In the genomic region with DNA sequence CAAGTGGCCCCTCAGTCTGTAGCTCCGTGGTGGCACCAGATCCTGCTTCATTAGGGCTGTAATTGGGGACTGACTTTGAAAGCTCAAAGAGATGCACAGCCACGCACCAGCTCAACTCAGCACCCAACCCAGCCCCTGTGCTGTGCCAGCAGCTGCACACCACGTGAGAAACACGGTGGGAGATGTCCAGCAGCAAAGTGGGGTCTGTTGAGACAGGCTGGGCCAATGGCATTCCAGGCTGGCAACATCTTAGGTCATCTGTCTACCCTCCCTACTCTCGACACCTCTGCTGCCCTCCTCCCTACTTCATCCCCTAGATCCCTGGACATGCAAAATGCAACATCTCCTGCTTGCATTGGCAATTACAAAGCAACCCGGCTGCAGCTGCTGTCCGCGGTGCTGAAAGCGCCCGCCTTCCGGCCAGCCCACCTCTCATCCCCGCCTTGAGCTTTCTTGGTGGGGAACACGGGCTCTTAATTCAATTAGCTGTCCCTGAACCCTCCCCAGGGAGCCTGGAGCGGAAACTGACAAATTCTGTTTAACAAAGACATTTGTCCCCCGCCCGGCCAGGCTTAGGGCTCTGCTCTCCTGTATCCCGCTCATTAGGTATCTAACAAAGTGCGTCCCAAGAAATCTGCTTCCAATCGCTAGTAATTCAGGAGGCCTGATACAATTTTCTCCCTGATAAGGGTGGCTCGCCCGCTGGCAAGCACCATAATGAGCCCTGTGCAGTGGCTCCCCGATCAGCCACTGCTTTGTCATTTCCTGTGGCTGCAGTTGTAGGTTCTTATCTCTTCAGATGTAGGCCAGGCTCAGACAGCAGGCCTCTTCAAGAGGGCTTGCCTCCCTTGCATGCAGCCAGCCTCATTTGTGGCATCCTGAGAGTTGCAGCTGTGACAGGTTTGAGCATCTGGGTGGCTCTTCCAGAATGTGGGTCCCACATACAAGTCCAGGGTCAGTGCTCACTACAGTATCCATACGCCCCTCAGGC, we compare ENCODE assay signal across 9 mouse cellular contexts. TPM values are rescaled to one million over a fixed set of nuclear protein-coding genes. Genes with fewer than 3 reads are reported as not detected.
DNase-seq lines count a peak whose midpoint lies in the region; ATAC-seq and TF ChIP-seq lines count a peak whose summit lies in the region.
"Had no signal": no experiment of that assay in that cellular context is flagged by ENCODE, and none has a peak within 500 bp of the region (broad histone marks: within the 10 kb centered on the region; RNA-seq: fewer than 3 reads in every experiment).

No protein-coding gene starts in this region.

- H3K36me3 ChIP-seq in lung, embryonic 14.5 days (ENCODE audit: insufficient read depth) = no peaks in the 10 kb centered on the region
- H3K36me3 ChIP-seq in forebrain, embryonic 15.5 days = no peaks in the 10 kb centered on the region
- no peaks in the 10 kb centered on the region for H3K36me3 ChIP-seq in limb, embryonic 11.5 days (ENCODE audit: control insufficient read depth, insufficient read depth, low read length)
- H3K36me3 ChIP-seq in neural tube, embryonic 13.5 days = no peaks in the 10 kb centered on the region
- H3K36me3 ChIP-seq: limb, embryonic 12.5 days had no signal

- no peak overlapping the region for H3K4me3 ChIP-seq in lung, embryonic 14.5 days (ENCODE audit: low read depth, low read length)
- no peak overlapping the region for H3K4me3 ChIP-seq in forebrain, embryonic 15.5 days
- no peak overlapping the region for H3K4me3 ChIP-seq in limb, embryonic 11.5 days (ENCODE audit: low read depth, low read length)
- H3K4me3 ChIP-seq in neural tube, embryonic 13.5 days = no peak overlapping the region
- H3K4me3 ChIP-seq: limb, embryonic 12.5 days had no signal

- no peak overlapping the region for H3K27ac ChIP-seq in lung, embryonic 14.5 days (ENCODE audit: low read depth)
- H3K27ac ChIP-seq in forebrain, embryonic 15.5 days (replicated peaks) = peak overlapping the region; percentile 74
- no peak overlapping the region for H3K27ac ChIP-seq in limb, embryonic 11.5 days (replicated peaks; ENCODE audit: low read depth, low read length)
- peak overlapping the region; percentile 67 for H3K27ac ChIP-seq in neural tube, embryonic 13.5 days (replicated peaks)
- H3K27ac ChIP-seq: limb, embryonic 12.5 days had no signal

- no peak for TF ChIP-seq CTCF in lung, embryonic 14.5 days (IDR thresholded peaks at IDR 0.05; ENCODE audit: low read depth)

- no peaks in the 10 kb centered on the region for H3K9me3 ChIP-seq in lung, embryonic 14.5 days (ENCODE audit: low read depth, low read length)
- H3K9me3 ChIP-seq in forebrain, embryonic 15.5 days = no peaks in the 10 kb centered on the region
- no peaks in the 10 kb centered on the region for H3K9me3 ChIP-seq in limb, embryonic 11.5 days (ENCODE audit: control insufficient read depth, low read length)
- H3K9me3 ChIP-seq in neural tube, embryonic 13.5 days = no peaks in the 10 kb centered on the region
- H3K9me3 ChIP-seq: limb, embryonic 12.5 days had no signal

- no peak overlapping the region for H3K9ac ChIP-seq in lung, embryonic 14.5 days
- no peak overlapping the region for H3K9ac ChIP-seq in forebrain, embryonic 15.5 days (replicated peaks)
- H3K9ac ChIP-seq in limb, embryonic 11.5 days (ENCODE audit: low read length) = no peak overlapping the region
- peak overlapping the region; percentile 38 for H3K9ac ChIP-seq in neural tube, embryonic 13.5 days
- H3K9ac ChIP-seq: limb, embryonic 12.5 days had no signal

- 9% methylated on average over 23 of the region's 23 CpGs for WGBS in lung, embryonic 14.5 days
- WGBS in forebrain, embryonic 15.5 days = 8% methylated on average over 23 of the region's 23 CpGs
- 8% methylated on average over 23 of the region's 23 CpGs for WGBS in limb, embryonic 11.5 days
- WGBS in neural tube, embryonic 13.5 days = 10% methylated on average over 23 of the region's 23 CpGs

- ATAC-seq in lung, embryonic 14.5 days (ENCODE audit: insufficient read depth) = no peak
- peak; percentile 47 for ATAC-seq in forebrain, embryonic 15.5 days (replicated peaks)
- no peak for ATAC-seq in limb, embryonic 11.5 days (ENCODE audit: insufficient number of reproducible peaks, low FRiP score, low TSS enrichment, low read depth)
- peak; percentile 13; the same call in 1 of the 2 replicates for ATAC-seq in neural tube, embryonic 13.5 days (ENCODE audit: low read depth)

- H3K27me3 ChIP-seq in lung, embryonic 14.5 days (ENCODE audit: insufficient read depth, low read length) = peaks cover 4% of the 10 kb centered on the region; the same call in 1 of the 2 replicates
- H3K27me3 ChIP-seq in forebrain, embryonic 15.5 days = no peaks in the 10 kb centered on the region
- H3K27me3 ChIP-seq in limb, embryonic 11.5 days (ENCODE audit: control insufficient read depth, insufficient read depth, low read length) = 0 out of 2 replicates have a peak, but pooled peaks cover 2% of the 10 kb centered on the region
- H3K27me3 ChIP-seq in neural tube, embryonic 13.5 days = peaks cover 40% of the 10 kb centered on the region

- peak; percentile 88 for DNase-seq in lung, embryonic 14.5 days
- DNase-seq in lung, postnatal 25 days (ENCODE audit: low spot score) = no peak
- DNase-seq in adipocyte (ENCODE audit: low spot score) = peak; percentile 29
- peak; percentile 91 for DNase-seq in limb, embryonic 11.5 days (ENCODE audit: low spot score)
- DNase-seq in cerebellum, adult 9-10 months = no peak
- DNase-seq in layer of hippocampus, adult 8-10 months (ENCODE audit: low spot score in 2 of 2) = no peak

- H3K4me2 ChIP-seq in lung, embryonic 14.5 days = no peak overlapping the region
- no peak overlapping the region for H3K4me2 ChIP-seq in forebrain, embryonic 15.5 days (replicated peaks)
- no peak overlapping the region for H3K4me2 ChIP-seq in limb, embryonic 11.5 days (ENCODE audit: low read depth, severe bottlenecking)
- H3K4me2 ChIP-seq in neural tube, embryonic 13.5 days = no peak overlapping the region
- H3K4me2 ChIP-seq: limb, embryonic 12.5 days had no signal

- no peaks in the 10 kb centered on the region for H3K4me1 ChIP-seq in lung, embryonic 14.5 days (ENCODE audit: insufficient read depth)
- H3K4me1 ChIP-seq in forebrain, embryonic 15.5 days = peaks cover 55% of the 10 kb centered on the region
- H3K4me1 ChIP-seq in limb, embryonic 11.5 days (ENCODE audit: control insufficient read depth, insufficient read depth, low read length) = no peaks in the 10 kb centered on the region; the same call in 1 of the 2 replicates
- H3K4me1 ChIP-seq in neural tube, embryonic 13.5 days (replicated peaks) = peaks cover 59% of the 10 kb centered on the region

RNA-seq across cellular contexts. Expression of a gene that starts 2.6 kb away (rescaled TPM):
- 3.4 and 4.0 TPM in 2 replicates for polyA plus RNA-seq in lung, embryonic 14.5 days (2014; fragmentation: Nextera tagmentation; extraction: Ambion mirVana)
- 8.7 and 10.8 TPM in 2 replicates for polyA plus RNA-seq in forebrain, embryonic 15.5 days (2015; fragmentation: Nextera tagmentation; extraction: Ambion mirVana)
- polyA plus RNA-seq in limb, embryonic 11.5 days (2014; fragmentation: Nextera tagmentation; extraction: Ambion mirVana) = 53.7 and 57.5 TPM in 2 replicates
- polyA plus RNA-seq in neural tube, embryonic 13.5 days (2015; fragmentation: Nextera tagmentation; extraction: Ambion mirVana) = 47.5 and 48.5 TPM in 2 replicates
- 10 to 100 TPM; 17.0 to 22.6 (median 18.2) TPM for total RNA-seq in layer of hippocampus, adult 8-10 months (2022)

RNA-seq across cellular contexts. Expression of a gene that starts 54.8 kb away (rescaled TPM):
- polyA plus RNA-seq in lung, embryonic 14.5 days (2014; fragmentation: Nextera tagmentation; extraction: Ambion mirVana) = 0.13 and 0.69 TPM in 2 replicates
- 0.31 and 0.45 TPM in 2 replicates for polyA plus RNA-seq in forebrain, embryonic 15.5 days (2015; fragmentation: Nextera tagmentation; extraction: Ambion mirVana)
- polyA plus RNA-seq in limb, embryonic 11.5 days (2014; fragmentation: Nextera tagmentation; extraction: Ambion mirVana) = 0.12 TPM in 1 of 2 replicates, not detected in the other
- 0.14 and 0.18 TPM in 2 replicates for polyA plus RNA-seq in neural tube, embryonic 13.5 days (2015; fragmentation: Nextera tagmentation; extraction: Ambion mirVana)
- 1 to 10 TPM; 2.4 to 4.6 (median 3.1) TPM for total RNA-seq in layer of hippocampus, adult 8-10 months (2022)

RNA-seq across cellular contexts. Expression of a gene that starts 57.7 kb away (rescaled TPM):
- not detected in 2 replicates for polyA plus RNA-seq in lung, embryonic 14.5 days (2014; fragmentation: Nextera tagmentation; extraction: Ambion mirVana)
- 0.93 and 1.1 TPM in 2 replicates for polyA plus RNA-seq in forebrain, embryonic 15.5 days (2015; fragmentation: Nextera tagmentation; extraction: Ambion mirVana)
- polyA plus RNA-seq in limb, embryonic 11.5 days (2014; fragmentation: Nextera tagmentation; extraction: Ambion mirVana) = 0.17 TPM in 1 of 2 replicates, not detected in the other
- polyA plus RNA-seq in neural tube, embryonic 13.5 days (2015; fragmentation: Nextera tagmentation; extraction: Ambion mirVana) = 0.33 and 0.58 TPM in 2 replicates
- total RNA-seq in layer of hippocampus, adult 8-10 months (2022) = 1 to 10 TPM in 3 of 4 experiments, under 1 TPM in 1; 0.87 to 2.0 (median 1.3) TPM

Comparison
In these comparisons a context has a peak if more than half of its experiments do, and no peak if none do; other contexts are left out.
1. DNase-seq: peak in lung, embryonic 14.5 days (single experiment), adipocyte (single experiment) and limb, embryonic 11.5 days (single experiment); none in lung, postnatal 25 days (single experiment), cerebellum, adult 9-10 months (single experiment) and layer of hippocampus, adult 8-10 months (0 of 2).
2. ATAC-seq: peak in forebrain, embryonic 15.5 days (single experiment) and neural tube, embryonic 13.5 days (single experiment); none in lung, embryonic 14.5 days (single experiment) and limb, embryonic 11.5 days (single experiment).
3. H3K27ac ChIP-seq: peak in forebrain, embryonic 15.5 days (single experiment) and neural tube, embryonic 13.5 days (single experiment); none in lung, embryonic 14.5 days (single experiment) and limb, embryonic 11.5 days (single experiment).